In genomic region chr4:49178891-49179290, GRCm38 (mm10) we compare ENCODE assay signal across 28 mouse cellular contexts.
DNase-seq lines count a peak whose midpoint lies in the region; ATAC-seq and TF ChIP-seq lines count a peak whose summit lies in the region.
"Had no signal": no experiment of that assay in that cellular context is flagged by ENCODE, and none has a peak within 500 bp of the region (broad histone marks: within the 10 kb centered on the region; RNA-seq: fewer than 3 reads in every experiment).

No protein-coding gene starts in this region.

- WGBS in hindbrain, postnatal 0 days: 39% methylated on average over 3 of the region's 3 CpGs
- 59% methylated on average over 3 of the region's 3 CpGs for WGBS in hindbrain, embryonic 14.5 days
- 57% methylated on average over 3 of the region's 3 CpGs for WGBS in liver, postnatal 0 days (ENCODE audit: insufficient replicate concordance)
- 71% methylated on average over 3 of the region's 3 CpGs for WGBS in liver, embryonic 11.5 days
- 22% methylated on average over 3 of the region's 3 CpGs for WGBS in small intestine, adult 2 months

- H3K9ac ChIP-seq in hindbrain, postnatal 0 days (replicated peaks; ENCODE audit: low read length): no peak overlapping the region
- no peak overlapping the region for H3K9ac ChIP-seq in hindbrain, embryonic 14.5 days
- H3K9ac ChIP-seq in liver, postnatal 0 days (replicated peaks): no peak overlapping the region
- no peak overlapping the region for H3K9ac ChIP-seq in liver, embryonic 11.5 days (ENCODE audit: low read depth, low read length)
- H3K9ac ChIP-seq: heart, embryonic 13.5 days; limb, embryonic 12.5 days; liver, embryonic 13.5 days; neural tube, embryonic 13.5 days had no signal

- TF ChIP-seq EP300 in liver, postnatal 0 days (IDR thresholded peaks at IDR 0.05; ENCODE audit: low read depth): no peak

- ATAC-seq in hindbrain, postnatal 0 days: peak; percentile 61; the same call in 1 of the 2 replicates
- no peak for ATAC-seq in hindbrain, embryonic 14.5 days (ENCODE audit: low FRiP score)
- ATAC-seq in liver, postnatal 0 days: no peak
- ATAC-seq in liver, embryonic 11.5 days (replicated peaks; ENCODE audit: low FRiP score): no peak
- ATAC-seq: midbrain, embryonic 16.5 days had no signal

- no peak overlapping the region for H3K4me3 ChIP-seq in hindbrain, postnatal 0 days (ENCODE audit: low read length)
- no peak overlapping the region for H3K4me3 ChIP-seq in hindbrain, embryonic 14.5 days (replicated peaks; ENCODE audit: low read length)
- no peak overlapping the region for H3K4me3 ChIP-seq in liver, postnatal 0 days (ENCODE audit: low read depth, low read length)
- H3K4me3 ChIP-seq in liver, embryonic 11.5 days (ENCODE audit: low read depth, low read length): no peak overlapping the region
- H3K4me3 ChIP-seq in small intestine, adult 2 months (ENCODE audit: low read depth, low read length): no peak overlapping the region
- H3K4me3 ChIP-seq: erythroblast, embryonic 14.5 days; heart, adult 2 months; heart, embryonic 13.5 days; hindbrain, embryonic 10.5 days; limb, embryonic 12.5 days; liver, embryonic 13.5 days; myocyte; neural tube, embryonic 13.5 days had no signal

- H3K4me2 ChIP-seq in hindbrain, postnatal 0 days (ENCODE audit: low read depth, low read length): no peak overlapping the region
- H3K4me2 ChIP-seq in hindbrain, embryonic 14.5 days (replicated peaks): no peak overlapping the region
- H3K4me2 ChIP-seq in liver, postnatal 0 days (ENCODE audit: low read depth, low read length): no peak overlapping the region
- H3K4me2 ChIP-seq in liver, embryonic 11.5 days: no peak overlapping the region
- H3K4me2 ChIP-seq: heart, embryonic 13.5 days; limb, embryonic 12.5 days; liver, embryonic 13.5 days; neural tube, embryonic 13.5 days had no signal

- H3K9me3 ChIP-seq in hindbrain, postnatal 0 days (ENCODE audit: low read length): no peaks in the 10 kb centered on the region
- H3K9me3 ChIP-seq in hindbrain, embryonic 14.5 days (ENCODE audit: control insufficient read depth, low read length): no peaks in the 10 kb centered on the region
- H3K9me3 ChIP-seq in liver, postnatal 0 days (ENCODE audit: low read length): 0 out of 2 replicates have a peak, but pooled peaks cover 2% of the 10 kb centered on the region
- H3K9me3 ChIP-seq in liver, embryonic 11.5 days (ENCODE audit: control insufficient read depth, low read length): no peaks in the 10 kb centered on the region
- H3K9me3 ChIP-seq: heart, embryonic 13.5 days; hindbrain, embryonic 10.5 days; limb, embryonic 12.5 days; liver, embryonic 13.5 days; neural tube, embryonic 13.5 days had no signal

- no peaks in the 10 kb centered on the region for H3K27me3 ChIP-seq in hindbrain, postnatal 0 days (ENCODE audit: insufficient read depth, low read length)
- H3K27me3 ChIP-seq in hindbrain, embryonic 14.5 days (ENCODE audit: control insufficient read depth, insufficient read depth, low read length): no peaks in the 10 kb centered on the region
- H3K27me3 ChIP-seq in liver, postnatal 0 days (ENCODE audit: insufficient read depth, low read length): no peaks in the 10 kb centered on the region
- no peaks in the 10 kb centered on the region for H3K27me3 ChIP-seq in liver, embryonic 11.5 days (replicated peaks; ENCODE audit: control insufficient read depth, insufficient read depth, low read length)
- no peaks in the 10 kb centered on the region for H3K27me3 ChIP-seq in small intestine, adult 2 months (ENCODE audit: control insufficient read depth, insufficient read depth, low read length)
- H3K27me3 ChIP-seq: heart, embryonic 13.5 days; limb, embryonic 12.5 days; liver, embryonic 13.5 days; neural tube, embryonic 13.5 days had no signal

- H3K27ac ChIP-seq in hindbrain, postnatal 0 days: peak overlapping the region; percentile 48; the same call in 1 of the 2 replicates
- no peak overlapping the region for H3K27ac ChIP-seq in hindbrain, embryonic 14.5 days
- H3K27ac ChIP-seq in liver, postnatal 0 days (ENCODE audit: low read depth): 0 out of 2 replicates have a peak overlapping the region, but pooled peaks have one; percentile 9
- H3K27ac ChIP-seq in liver, embryonic 11.5 days (ENCODE audit: low read depth, low read length): no peak overlapping the region
- H3K27ac ChIP-seq in small intestine, adult 2 months (ENCODE audit: insufficient read depth, low read depth, low read length): peak overlapping the region; percentile 45; the same call in 1 of the 2 replicates
- H3K27ac ChIP-seq: heart, adult 2 months; heart, embryonic 13.5 days; hindbrain, embryonic 10.5 days; limb, embryonic 12.5 days; liver, embryonic 13.5 days; macrophage; neural tube, embryonic 13.5 days had no signal

- peak; percentile 45 for DNase-seq in hindbrain, postnatal 0 days (ENCODE audit: low spot score)
- no peak for DNase-seq in hindbrain, embryonic 14.5 days (ENCODE audit: low spot score)
- DNase-seq in liver, postnatal 0 days: no peak
- no peak for DNase-seq in liver, embryonic 11.5 days (ENCODE audit: low spot score)
- DNase-seq in right cerebral cortex, postnatal 10 days (ENCODE audit: low spot score in 2 of 2): peak; percentile 35 to 42
- DNase-seq in right cerebral cortex, adult 18-20 months: no peak
- no peak for DNase-seq in heart, adult 9 months (ENCODE audit: low spot score in 2 of 2)
- DNase-seq: adrenal gland, postnatal 25 days; B cell, adult 2 months; cerebellum, adult 2 months; cerebellum, postnatal 14 days; heart, adult 2 months; heart, postnatal 10 days; kidney, postnatal 4 days; layer of hippocampus, adult 9-11 months; liver, embryonic 13.5 days; lung, adult 2 months; lung, postnatal 10 days; right cerebral cortex, postnatal 4 days had no signal

- H3K36me3 ChIP-seq in hindbrain, postnatal 0 days (ENCODE audit: insufficient read depth, low read length): no peaks in the 10 kb centered on the region
- H3K36me3 ChIP-seq in hindbrain, embryonic 14.5 days (replicated peaks; ENCODE audit: control insufficient read depth, insufficient read depth): no peaks in the 10 kb centered on the region
- no peaks in the 10 kb centered on the region for H3K36me3 ChIP-seq in liver, postnatal 0 days (replicated peaks; ENCODE audit: insufficient read depth, low read length)
- H3K36me3 ChIP-seq in liver, embryonic 11.5 days (ENCODE audit: control insufficient read depth, insufficient read depth, low read length): no peaks in the 10 kb centered on the region
- no peaks in the 10 kb centered on the region for H3K36me3 ChIP-seq in small intestine, adult 2 months (ENCODE audit: control insufficient read depth, insufficient read depth, low read length)
- H3K36me3 ChIP-seq: heart, embryonic 13.5 days; hindbrain, embryonic 10.5 days; limb, embryonic 12.5 days; liver, embryonic 13.5 days; neural tube, embryonic 13.5 days had no signal

- no peak for TF ChIP-seq CTCF in hindbrain, postnatal 0 days (IDR thresholded peaks at IDR 0.05; ENCODE audit: low read depth)
- TF ChIP-seq CTCF in liver, postnatal 0 days (IDR thresholded peaks at IDR 0.05; ENCODE audit: low read depth): no peak
- TF ChIP-seq CTCF in small intestine, adult 2 months (IDR thresholded peaks at IDR 0.05; ENCODE audit: extremely low read depth, insufficient read length, insufficient replicate concordance, low read depth, low read length): no peak

- no peaks in the 10 kb centered on the region for H3K4me1 ChIP-seq in hindbrain, postnatal 0 days (ENCODE audit: insufficient read depth, low read length)
- peaks cover 7% of the 10 kb centered on the region; the same call in 1 of the 2 replicates for H3K4me1 ChIP-seq in hindbrain, embryonic 14.5 days (replicated peaks; ENCODE audit: control insufficient read depth, insufficient read depth, low read length)
- 0 out of 2 replicates have a peak, but pooled peaks cover 3% of the 10 kb centered on the region for H3K4me1 ChIP-seq in liver, postnatal 0 days (ENCODE audit: insufficient read depth)
- no peaks in the 10 kb centered on the region for H3K4me1 ChIP-seq in liver, embryonic 11.5 days (replicated peaks; ENCODE audit: control insufficient read depth, insufficient read depth, low read length)
- H3K4me1 ChIP-seq in small intestine, adult 2 months (ENCODE audit: control insufficient read depth, insufficient read depth, insufficient read length, low read length): peaks cover 10% of the 10 kb centered on the region; the same call in 1 of the 2 replicates
- H3K4me1 ChIP-seq: heart, embryonic 13.5 days; hindbrain, embryonic 10.5 days; limb, embryonic 12.5 days; liver, embryonic 13.5 days had no signal

- TF ChIP-seq POLR2A in small intestine, adult 2 months (IDR thresholded peaks at IDR 0.05; ENCODE audit: low read depth, low read length): no peak

Comparison
In these comparisons a context has a peak if more than half of its experiments do, and no peak if none do; other contexts are left out.
1. DNase-seq: peak in hindbrain, postnatal 0 days (single experiment) and right cerebral cortex, postnatal 10 days (2 of 2); none in hindbrain, embryonic 14.5 days (single experiment), liver, postnatal 0 days (single experiment), liver, embryonic 11.5 days (single experiment), right cerebral cortex, adult 18-20 months (single experiment) and heart, adult 9 months (0 of 2).
2. H3K27ac ChIP-seq: peak in hindbrain, postnatal 0 days (single experiment), liver, postnatal 0 days (single experiment) and small intestine, adult 2 months (single experiment); none in hindbrain, embryonic 14.5 days (single experiment) and liver, embryonic 11.5 days (single experiment).